Mouse (Mus musculus) thymus, adult 2 months (tissue): ENCODE measurements at regions not wholly inside any gene's neighbourhood (a gene's known extent, or its start where the extent isn't known, plus 50 kb on each side); places are given as distances from the start of the nearest gene placed in this dataset.
"Not testable (repeated sequence)": the region's sequence is repeated elsewhere in the genome, so short reads cannot be mapped to it uniquely, and the experiment has no call there.

Experiments
- CTCF ChIP-seq: fragments of 200-500 bp; IDR thresholded peaks from 2 replicates; pipeline ENCODE4 v1.5.1; 2012; ENCODE audit warnings: mild to moderate bottlenecking, control low read depth, low read length, moderate library complexity, borderline replicate concordance; ENCODE audit not compliant: control insufficient read depth, poor library complexity, insufficient read depth; ENCODE audit errors: extremely low read depth
- POLR2A ChIP-seq: fragments of 200-500 bp; IDR thresholded peaks from 2 replicates; pipeline ENCODE4 v1.6.1; 2012; ENCODE audit warnings: mild to moderate bottlenecking, low read length, control low read depth, moderate library complexity; ENCODE audit not compliant: control insufficient read depth, poor library complexity, insufficient read depth; ENCODE audit errors: extremely low read depth

DNA sequence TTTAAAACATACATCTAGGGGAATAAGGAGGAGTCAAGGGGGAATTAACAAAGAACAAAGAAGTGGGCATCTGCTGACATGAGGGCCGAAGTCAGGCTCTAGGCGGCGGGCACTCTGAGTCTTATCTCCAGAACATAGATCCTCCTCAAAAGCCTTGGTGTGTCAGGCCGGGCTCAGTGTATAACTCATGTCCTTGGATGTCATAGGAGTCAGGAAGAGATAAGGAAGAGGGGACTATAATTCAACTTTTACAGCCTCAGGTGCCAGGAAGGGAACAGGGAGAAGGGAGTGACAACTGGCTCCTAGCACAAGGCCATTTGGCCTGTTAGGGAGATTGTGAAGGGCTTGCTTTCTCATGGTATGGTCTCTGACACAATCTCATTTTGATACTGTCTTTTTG, 185.9 kb upstream of the Ube2e2 start:
- not testable (repeated sequence) for TF ChIP-seq POLR2A, CTCF
